Mouse (Mus musculus) stomach, embryonic 16.5 days (tissue): Measurements from ENCODE around the gene Sypl. TPM values are rescaled to one million over a fixed set of nuclear protein-coding genes. Genes with fewer than 3 reads are reported as not detected.

Source experiments
- ATAC-seq: fragments of 200-750 bp; cut with Nextera tagmentation; 2 replicates; pipeline ENCODE4 v1.8.0; 2017; ENCODE audit warnings: moderate number of reproducible peaks, moderate TSS enrichment; ENCODE audit not compliant: insufficient read depth, low FRiP score
- H3K27ac ChIP-seq: fragments of 300-500 bp; sonication (generic); 2 replicates; pipeline ENCODE4 v1.5.1; 2014; ENCODE audit warnings: low read length
- H3K27me3 ChIP-seq: fragments of 300-500 bp; sonication (generic); 2 replicates; pipeline ENCODE4 v1.6.1; 2014; ENCODE audit warnings: low read length, control low read depth, mixed read lengths; ENCODE audit not compliant: control insufficient read depth, insufficient read depth
- H3K36me3 ChIP-seq: fragments of 300-500 bp; sonication (generic); 2 replicates; pipeline ENCODE4 v1.6.1; 2014; ENCODE audit warnings: low read length; ENCODE audit not compliant: control insufficient read depth, insufficient read depth
- H3K4me1 ChIP-seq: fragments of 300-500 bp; sonication (generic); 2 replicates; pipeline ENCODE4 v1.6.1; 2014; ENCODE audit warnings: low read length, control low read depth, mixed read lengths; ENCODE audit not compliant: control insufficient read depth, insufficient read depth
- H3K4me2 ChIP-seq: fragments of 300-500 bp; sonication (generic); 2 replicates; pipeline ENCODE4 v1.6.1; 2014; ENCODE audit warnings: low read depth, low read length, mixed read lengths
- H3K4me3 ChIP-seq: fragments of 300-500 bp; sonication (generic); replicated peaks from 2 replicates; pipeline ENCODE4 v1.5.1; 2014; ENCODE audit warnings: mild to moderate bottlenecking, low read length
- H3K9ac ChIP-seq: fragments of 300-500 bp; sonication (generic); 2 replicates; pipeline ENCODE4 v1.6.1; 2014; ENCODE audit warnings: low read length
- H3K9me3 ChIP-seq: fragments of 300-500 bp; sonication (generic); replicated peaks from 2 replicates; pipeline ENCODE4 v1.6.1; 2016; ENCODE audit warnings: low read length, control low read depth; ENCODE audit not compliant: control insufficient read depth
- WGBS: fragments of 180-500 bp; shearing (Covaris S2); extraction: QIAGEN DNeasy Blood & Tissue Kit; methylation state at CpG from one replicate; pipeline ENCODE4 v1.1.7; 2014; 5-methylcytosine and 5-hydroxymethylcytosine counted together
- polyA plus RNA-seq: library from polyadenylated mRNA; unstranded; fragments of >200 nt; fragmentation: Nextera tagmentation; extraction: Ambion mirVana; gene quantifications from 2 replicates; pipeline ENCODE4 v1.2.1, GENCODE M21; 2015

Sypl gene
- polyA plus RNA-seq, 1 experiment from 2014 or later, result 188 TPM

- Histone ChIP-seq H3K4me2 (no peak overlapping the region), H3K4me1 (peaks cover 9% of the 10 kb centered on the region), H3K36me3 (no peaks in the 10 kb centered on the region), H3K9ac (no peak overlapping the region), H3K27ac (no peak overlapping the region), H3K9me3 (no peaks in the 10 kb centered on the region), H3K4me3 (no peak overlapping the region), H3K27me3 (no peaks in the 10 kb centered on the region)
- 78% methylated on average over 7 of the region's 7 CpGs for WGBS
- no peak for ATAC-seq
Measured at GRCm38 (mm10) chr12:32930566-32930965, 23.1 kb upstream of the Sypl start.

GRCm38 (mm10) chr12:32936246-32936946 is 17.3 kb upstream of the Sypl start:
- peak; percentile 60; the same call in 1 of the 2 replicates for ATAC-seq
- Histone ChIP-seq H3K27ac (peak overlapping the region; percentile 56; the same call in 1 of the 2 replicates), H3K9ac (no peak overlapping the region), H3K36me3 (no peaks in the 10 kb centered on the region), H3K27me3 (no peaks in the 10 kb centered on the region), H3K4me1 (no peaks in the 10 kb centered on the region), H3K4me2 (no peak overlapping the region), H3K4me3 (no peak overlapping the region), H3K9me3 (no peaks in the 10 kb centered on the region)
- WGBS, result 68% methylated on average over 4 of the region's 4 CpGs

- Histone ChIP-seq H3K9ac (no peak overlapping the region), H3K4me1 (no peaks in the 10 kb centered on the region), H3K4me2 (no peak overlapping the region), H3K4me3 (no peak overlapping the region), H3K27ac (no peak overlapping the region), H3K36me3 (no peaks in the 10 kb centered on the region), H3K9me3 (no peaks in the 10 kb centered on the region), H3K27me3 (no peaks in the 10 kb centered on the region)
- no peak for ATAC-seq
- WGBS, result 80% methylated on average over 4 of the region's 4 CpGs
Measured at GRCm38 (mm10) chr12:32941141-32941540, 12.6 kb upstream of the Sypl start.

GRCm38 (mm10) chr12:32943347-32943746 is 10.3 kb upstream of the Sypl start:
- Histone ChIP-seq H3K27ac (no peak overlapping the region), H3K9ac (no peak overlapping the region), H3K36me3 (no peaks in the 10 kb centered on the region), H3K9me3 (no peaks in the 10 kb centered on the region), H3K27me3 (no peaks in the 10 kb centered on the region), H3K4me1 (no peaks in the 10 kb centered on the region), H3K4me2 (no peak overlapping the region), H3K4me3 (no peak overlapping the region)
- WGBS, result 48% methylated on average over 4 of the region's 4 CpGs
- ATAC-seq, result no peak

GRCm38 (mm10) chr12:32943951-32944350 is 9.7 kb upstream of the Sypl start:
- no peak overlapping the region for H3K4me2 ChIP-seq
- H3K4me3 ChIP-seq, result no peak overlapping the region
- no peaks in the 10 kb centered on the region for H3K27me3 ChIP-seq
- no peak overlapping the region; the same call in 1 of the 2 replicates for H3K27ac ChIP-seq
- H3K9ac ChIP-seq, result no peak overlapping the region
- WGBS, result 70% methylated on average over 3 of the region's 3 CpGs
- no peaks in the 10 kb centered on the region for H3K36me3 ChIP-seq
- no peaks in the 10 kb centered on the region for H3K4me1 ChIP-seq
- H3K9me3 ChIP-seq, result no peaks in the 10 kb centered on the region
- ATAC-seq, result no peak

GRCm38 (mm10) chr12:32944884-32945454 is 8.7 kb upstream of the Sypl start:
- no peak overlapping the region for H3K4me2 ChIP-seq
- no peak overlapping the region for H3K27ac ChIP-seq
- no peak overlapping the region for H3K4me3 ChIP-seq
- no peak for ATAC-seq
- H3K27me3 ChIP-seq, result no peaks in the 10 kb centered on the region
- WGBS, result 58% methylated on average over 8 of the region's 8 CpGs
- no peak overlapping the region for H3K9ac ChIP-seq
- H3K36me3 ChIP-seq, result no peaks in the 10 kb centered on the region
- no peaks in the 10 kb centered on the region for H3K4me1 ChIP-seq
- no peaks in the 10 kb centered on the region for H3K9me3 ChIP-seq

GRCm38 (mm10) chr12:32946376-32946775 is 7.3 kb upstream of the Sypl start:
- no peak overlapping the region for H3K9ac ChIP-seq
- no peak overlapping the region for H3K4me2 ChIP-seq
- H3K36me3 ChIP-seq, result no peaks in the 10 kb centered on the region
- no peak overlapping the region for H3K4me3 ChIP-seq
- 74% methylated on average over 4 of the region's 4 CpGs for WGBS
- H3K27me3 ChIP-seq, result no peaks in the 10 kb centered on the region
- no peak for ATAC-seq
- H3K9me3 ChIP-seq, result no peaks in the 10 kb centered on the region
- H3K27ac ChIP-seq, result no peak overlapping the region
- no peaks in the 10 kb centered on the region for H3K4me1 ChIP-seq

- Histone ChIP-seq H3K27me3 (no peaks in the 10 kb centered on the region), H3K4me3 (no peak overlapping the region), H3K27ac (peak overlapping the region; percentile 56; the same call in 1 of the 2 replicates), H3K9me3 (no peaks in the 10 kb centered on the region), H3K4me2 (no peak overlapping the region), H3K36me3 (no peaks in the 10 kb centered on the region), H3K9ac (no peak overlapping the region), H3K4me1 (peaks cover 21% of the 10 kb centered on the region)
- no peak for ATAC-seq
- WGBS, result 36% methylated on average over 3 of the region's 3 CpGs
Measured at GRCm38 (mm10) chr12:32952416-32952815, 1.3 kb upstream of the Sypl start.

- no peaks in the 10 kb centered on the region for H3K27me3 ChIP-seq
- H3K27ac ChIP-seq, result peak overlapping the region; percentile 97
- H3K4me2 ChIP-seq, result peak overlapping the region; percentile 75
- WGBS, result 16% methylated on average over 6 of the region's 6 CpGs
- peak overlapping the region; percentile 78 for H3K9ac ChIP-seq
- ATAC-seq, result no peak
- no peaks in the 10 kb centered on the region for H3K9me3 ChIP-seq
- no peaks in the 10 kb centered on the region for H3K36me3 ChIP-seq
- H3K4me1 ChIP-seq, result peaks cover 22% of the 10 kb centered on the region
- H3K4me3 ChIP-seq, result peak overlapping the region; percentile 61
Measured at GRCm38 (mm10) chr12:32953066-32953465, 625 bp upstream of the Sypl start.
